In the genomic region with DNA sequence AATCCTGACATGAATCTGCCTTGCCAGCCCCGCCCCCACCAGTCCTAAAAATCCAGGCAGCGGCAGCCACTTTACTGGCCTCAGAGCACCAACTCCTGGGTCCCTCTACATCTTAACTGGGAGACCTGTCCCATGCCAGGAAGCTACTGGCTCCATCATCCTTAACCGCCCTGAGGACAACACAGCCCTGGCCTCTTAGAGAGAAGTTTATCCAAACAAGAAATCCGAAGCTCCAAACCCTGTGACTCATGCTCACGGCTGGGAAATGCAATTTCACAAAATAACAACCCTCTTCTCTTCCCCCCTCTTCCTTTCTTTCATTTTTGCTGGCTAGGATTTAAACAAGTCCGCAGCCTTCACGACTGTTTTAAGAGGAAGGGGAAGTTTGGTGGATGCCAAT, we compare ENCODE assay signal across 10 mouse cellular contexts. TPM values are rescaled to one million over a fixed set of nuclear protein-coding genes. Genes with fewer than 3 reads are reported as not detected.
DNase-seq lines count a peak whose midpoint lies in the region; ATAC-seq lines count a peak whose summit lies in the region.
"Had no signal": no experiment of that assay in that cellular context is flagged by ENCODE, and none has a peak within 500 bp of the region (broad histone marks: within the 10 kb centered on the region; RNA-seq: fewer than 3 reads in every experiment).

No protein-coding gene starts in this region.

- no peak overlapping the region for H3K4me3 ChIP-seq in lung, embryonic 15.5 days
- H3K4me3 ChIP-seq in stomach, embryonic 14.5 days (ENCODE audit: low read depth, low read length), result no peak overlapping the region

- peak overlapping the region; percentile 53; the same call in 1 of the 2 replicates for H3K27ac ChIP-seq in lung, embryonic 15.5 days
- H3K27ac ChIP-seq in stomach, embryonic 14.5 days (ENCODE audit: low read length), result peak overlapping the region; percentile 66

- 33% methylated on average over 7 of the region's 7 CpGs for WGBS in lung, embryonic 15.5 days
- WGBS in stomach, embryonic 14.5 days, result 39% methylated on average over 7 of the region's 7 CpGs

- H3K9ac ChIP-seq in lung, embryonic 15.5 days, result no peak overlapping the region
- H3K9ac ChIP-seq in stomach, embryonic 14.5 days (replicated peaks; ENCODE audit: low read depth, low read length), result 0 out of 2 replicates have a peak overlapping the region, but pooled peaks have one; percentile 1

- H3K27me3 ChIP-seq in lung, embryonic 15.5 days, result no peaks in the 10 kb centered on the region
- H3K27me3 ChIP-seq in stomach, embryonic 14.5 days (ENCODE audit: control insufficient read depth, insufficient read depth, low read length), result no peaks in the 10 kb centered on the region

- peak; percentile 96 for DNase-seq in heart, adult 11 months
- no peak for DNase-seq in heart, postnatal 14 days
- DNase-seq in lung, postnatal 4 days, result no peak
- DNase-seq in fibroblast of lung, adult 2 months (ENCODE audit: low read depth), result peak; percentile 94
- no peak for DNase-seq in c-Kit-positive CD71-positive TER-119-positive erythroid progenitor cells, embryonic 14.5 days (ENCODE audit: low spot score)
- DNase-seq in layer of hippocampus, adult 9-11 months, result no peak
- DNase-seq: kidney, postnatal 10 days had no signal

- no peak for ATAC-seq in lung, embryonic 15.5 days (ENCODE audit: borderline replicate concordance, extremely low read depth, low FRiP score, low TSS enrichment)
- no peak for ATAC-seq in stomach, embryonic 14.5 days (ENCODE audit: insufficient number of reproducible peaks, insufficient read depth, low FRiP score, low read depth)
- ATAC-seq: midbrain, embryonic 16.5 days had no signal

- H3K4me1 ChIP-seq in lung, embryonic 15.5 days, result peaks cover 53% of the 10 kb centered on the region
- H3K4me1 ChIP-seq in stomach, embryonic 14.5 days (ENCODE audit: control insufficient read depth, insufficient read depth, low read length), result peaks cover 63% of the 10 kb centered on the region

- H3K36me3 ChIP-seq in lung, embryonic 15.5 days, result 0 out of 2 replicates have a peak, but pooled peaks cover 3% of the 10 kb centered on the region
- H3K36me3 ChIP-seq in stomach, embryonic 14.5 days (ENCODE audit: control insufficient read depth, insufficient read depth, low read length), result peaks cover 4% of the 10 kb centered on the region; the same call in 1 of the 2 replicates

- no peaks in the 10 kb centered on the region for H3K9me3 ChIP-seq in lung, embryonic 15.5 days
- H3K9me3 ChIP-seq in stomach, embryonic 14.5 days (ENCODE audit: control insufficient read depth, low read depth, low read length), result no peaks in the 10 kb centered on the region

- intact Hi-C loops in heart, postnatal 14 days (cut with DNase I), result no loop called here

- H3K4me2 ChIP-seq in lung, embryonic 15.5 days, result 0 out of 2 replicates have a peak overlapping the region, but pooled peaks have one; percentile 2
- H3K4me2 ChIP-seq in stomach, embryonic 14.5 days (replicated peaks; ENCODE audit: low read depth, low read length), result peak overlapping the region; percentile 14; the same call in 1 of the 2 replicates

RNA-seq across cellular contexts. Expression of gene Zcchc24, which starts 9.3 kb away (rescaled TPM):
- 10 to 100 TPM; 47.6 to 48.3 TPM for total RNA-seq in heart, postnatal 14 days (2021)
- 21.4 and 22.4 TPM in 2 replicates for polyA plus RNA-seq in lung, embryonic 15.5 days (2015; fragmentation: Nextera tagmentation; extraction: Ambion mirVana)
- 29.5 and 32.4 TPM in 2 replicates for polyA plus RNA-seq in stomach, embryonic 14.5 days (2014; fragmentation: Nextera tagmentation; extraction: Ambion mirVana)

Comparison
In these comparisons a context has a peak if more than half of its experiments do, and no peak if none do; other contexts are left out.
1. DNase-seq: peak in heart, adult 11 months (single experiment) and fibroblast of lung, adult 2 months (single experiment); none in heart, postnatal 14 days (0 of 2), lung, postnatal 4 days (0 of 2), c-Kit-positive CD71-positive TER-119-positive erythroid progenitor cells, embryonic 14.5 days (single experiment) and layer of hippocampus, adult 9-11 months (single experiment).